Mouse (Mus musculus) urinary bladder, postnatal 0 days (tissue): ENCODE data around the gene Syt8. TPM values are rescaled to one million over a fixed set of nuclear protein-coding genes. Genes with fewer than 3 reads are reported as not detected.

Experiments
- polyA plus RNA-seq: library from polyadenylated mRNA; unstranded; fragments of >200 nt; fragmentation: Nextera tagmentation; extraction: Ambion mirVana; gene quantifications from 2 replicates; pipeline ENCODE4 v1.2.1, GENCODE M21; 2015

The Syt8 gene
- polyA plus RNA-seq = 102 and 108 TPM in 2 replicates

GRCm38 (mm10) chr7:142434137-142434865 is at the start of gene Syt8:
Syt8 (plus strand) TSS chr7:142434850.

GRCm38 (mm10) chr7:142387419-142388148 is 47.1 kb upstream of the Syt8 start, which contains the start of gene Ctsd:
Ctsd (minus strand) TSS chr7:142388038.

DNA sequence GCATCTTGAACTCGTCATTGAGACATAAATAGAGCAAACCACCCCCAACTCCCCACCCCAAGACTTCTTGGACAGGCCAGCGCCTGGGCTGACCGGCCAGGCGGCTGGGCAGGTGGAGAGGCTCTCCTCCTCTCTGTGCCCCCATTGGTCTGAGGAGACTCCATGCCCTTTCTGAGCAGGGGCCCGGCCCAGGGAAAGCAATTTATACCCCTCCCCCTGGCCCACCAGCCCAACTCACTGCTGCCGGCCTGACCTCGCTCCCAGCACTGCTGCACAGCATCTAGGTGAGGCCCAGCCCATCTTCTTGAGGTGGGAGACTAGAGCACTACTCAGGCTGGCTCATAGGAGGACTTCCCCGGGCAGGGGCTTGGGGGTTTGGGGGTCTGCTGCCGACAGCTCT is 6.9 kb downstream of the Syt8 start, which contains the start of gene Tnni2:
Tnni2 (plus strand) TSS at position 224 of the 400 bp plus-strand sequence.

GRCm38 (mm10) chr7:142460636-142461077 is 26.0 kb downstream of the Syt8 start, which contains the start of gene Lsp1:
Lsp1 (plus strand) TSS chr7:142460809.

Other genes starting within 250 kb of the Syt8 start
- not detected in 2 replicates for gene Gm10153, start 244.5 kb upstream of the Syt8 start, polyA plus RNA-seq
- not detected in 2 replicates for gene Krtap5-3, start 233.5 kb upstream of the Syt8 start, polyA plus RNA-seq
- not detected in 2 replicates for gene Gm7579, start 223.0 kb upstream of the Syt8 start, polyA plus RNA-seq
- not detected in 2 replicates for gene Krtap5-5, start 204.9 kb upstream of the Syt8 start, polyA plus RNA-seq
- gene Gm40460, start 193.8 kb upstream of the Syt8 start, polyA plus RNA-seq = not detected in 2 replicates
- gene Gm2431, start 176.5 kb upstream of the Syt8 start, polyA plus RNA-seq = not detected in 2 replicates
- not detected in 2 replicates for gene Gm4559, start 160.5 kb upstream of the Syt8 start, polyA plus RNA-seq
- gene Krtap5-1, start 137.7 kb upstream of the Syt8 start, polyA plus RNA-seq = not detected in 2 replicates
- gene Krtap5-4, start 131.3 kb upstream of the Syt8 start, polyA plus RNA-seq = not detected in 2 replicates
- gene Ifitm10, start 61.1 kb upstream of the Syt8 start, polyA plus RNA-seq = 41.4 and 42.9 TPM in 2 replicates
- gene Gm49369, start 52.2 kb upstream of the Syt8 start, polyA plus RNA-seq = not detected in 2 replicates
- gene Ctsd, start 46.8 kb upstream of the Syt8 start, polyA plus RNA-seq = 581 and 830 TPM in 2 replicates
- gene Tnni2, start 7.0 kb downstream of the Syt8 start, polyA plus RNA-seq = 12.2 and 17.3 TPM in 2 replicates
- gene Lsp1, start 26.0 kb downstream of the Syt8 start, polyA plus RNA-seq = 337 and 345 TPM in 2 replicates
- 494 and 760 TPM in 2 replicates for gene Tnnt3, start 64.0 kb downstream of the Syt8 start, polyA plus RNA-seq
- 14.2 and 18.0 TPM in 2 replicates for gene Mrpl23, start 97.8 kb downstream of the Syt8 start, polyA plus RNA-seq
- 535 and 606 TPM in 2 replicates for gene Igf2, start 232.0 kb downstream of the Syt8 start, polyA plus RNA-seq
- not detected in 2 replicates for gene Gm49394, start 235.1 kb downstream of the Syt8 start, polyA plus RNA-seq